In the genomic region with DNA sequence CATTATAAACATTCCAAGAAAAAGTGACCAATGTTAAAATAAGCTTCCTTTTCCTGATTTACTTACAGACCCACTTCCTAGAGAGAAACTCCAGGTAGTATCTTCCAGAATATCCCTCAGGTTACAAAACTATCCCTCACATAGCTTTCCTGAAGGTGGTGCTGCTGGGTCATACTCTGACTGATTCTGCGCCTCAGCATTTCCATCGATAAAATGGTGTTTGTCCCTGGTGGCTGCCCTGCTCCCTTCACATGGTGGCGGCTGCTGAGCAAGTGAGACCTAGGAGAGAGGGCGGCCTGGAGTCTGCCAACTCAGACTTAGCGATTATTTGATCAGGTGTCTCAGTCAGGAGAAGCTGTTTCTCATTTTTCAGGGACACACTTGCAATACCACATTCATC, we compare ENCODE assay signal across 10 mouse cellular contexts.
DNase-seq lines count a peak whose midpoint lies in the region; ATAC-seq lines count a peak whose summit lies in the region.
"Had no signal": no experiment of that assay in that cellular context is flagged by ENCODE, and none has a peak within 500 bp of the region (broad histone marks: within the 10 kb centered on the region; RNA-seq: fewer than 3 reads in every experiment).

No protein-coding gene starts in this region.

- H3K4me3 ChIP-seq in heart, embryonic 12.5 days: no peak overlapping the region
- no peak overlapping the region for H3K4me3 ChIP-seq in midbrain, embryonic 14.5 days (replicated peaks; ENCODE audit: low read depth, low read length)
- H3K4me3 ChIP-seq in midbrain, embryonic 13.5 days (replicated peaks): no peak overlapping the region
- no peak overlapping the region for H3K4me3 ChIP-seq in hindbrain, embryonic 11.5 days (ENCODE audit: low read depth, low read length)
- H3K4me3 ChIP-seq: stomach, embryonic 15.5 days had no signal

- no peaks in the 10 kb centered on the region for H3K4me1 ChIP-seq in heart, embryonic 12.5 days (replicated peaks)
- no peaks in the 10 kb centered on the region for H3K4me1 ChIP-seq in midbrain, embryonic 14.5 days (ENCODE audit: control insufficient read depth, insufficient read depth, low read length)
- no peaks in the 10 kb centered on the region for H3K4me1 ChIP-seq in midbrain, embryonic 13.5 days (replicated peaks)
- H3K4me1 ChIP-seq in hindbrain, embryonic 11.5 days (replicated peaks; ENCODE audit: control insufficient read depth, insufficient read depth, low read length): no peaks in the 10 kb centered on the region
- H3K4me1 ChIP-seq: stomach, embryonic 15.5 days had no signal

- WGBS in heart, embryonic 12.5 days: 45% methylated on average over 5 of the region's 5 CpGs
- 59% methylated on average over 5 of the region's 5 CpGs for WGBS in midbrain, embryonic 14.5 days
- 56% methylated on average over 5 of the region's 5 CpGs for WGBS in midbrain, embryonic 13.5 days
- 56% methylated on average over 5 of the region's 5 CpGs for WGBS in hindbrain, embryonic 11.5 days

- no peaks in the 10 kb centered on the region for H3K36me3 ChIP-seq in heart, embryonic 12.5 days
- H3K36me3 ChIP-seq in midbrain, embryonic 14.5 days (ENCODE audit: control insufficient read depth, insufficient read depth, low read length): no peaks in the 10 kb centered on the region
- no peaks in the 10 kb centered on the region for H3K36me3 ChIP-seq in midbrain, embryonic 13.5 days
- H3K36me3 ChIP-seq in hindbrain, embryonic 11.5 days (ENCODE audit: control insufficient read depth, insufficient read depth, low read length): no peaks in the 10 kb centered on the region
- H3K36me3 ChIP-seq: stomach, embryonic 15.5 days had no signal

- DNase-seq in heart, adult 18-20 months: peak; percentile 12 to 35
- DNase-seq in midbrain, embryonic 14.5 days: peak; percentile 31
- DNase-seq in embryo, embryonic 10.5 days (ENCODE audit: low spot score): peak; percentile 40
- peak; percentile 24 for DNase-seq in lung, postnatal 14 days
- DNase-seq in hindbrain, embryonic 11.5 days (ENCODE audit: low spot score): no peak
- DNase-seq: cerebellum, adult 9-11 months had no signal

- H3K9ac ChIP-seq in heart, embryonic 12.5 days: no peak overlapping the region
- no peak overlapping the region for H3K9ac ChIP-seq in midbrain, embryonic 14.5 days (replicated peaks; ENCODE audit: low read length)
- no peak overlapping the region for H3K9ac ChIP-seq in midbrain, embryonic 13.5 days (replicated peaks)
- H3K9ac ChIP-seq in hindbrain, embryonic 11.5 days (ENCODE audit: low read depth, low read length): no peak overlapping the region
- H3K9ac ChIP-seq: stomach, embryonic 15.5 days had no signal

- ATAC-seq in heart, embryonic 12.5 days (ENCODE audit: insufficient number of reproducible peaks, low FRiP score): no peak
- ATAC-seq in midbrain, embryonic 14.5 days (ENCODE audit: low FRiP score, low TSS enrichment): no peak
- ATAC-seq in midbrain, embryonic 13.5 days: no peak
- no peak for ATAC-seq in activated CD4-positive, CD25-positive, alpha-beta regulatory T cell, adult 4 months
- no peak for ATAC-seq in hindbrain, embryonic 11.5 days (ENCODE audit: low FRiP score)

- H3K27ac ChIP-seq in heart, embryonic 12.5 days (ENCODE audit: poor library complexity, severe bottlenecking): no peak overlapping the region
- H3K27ac ChIP-seq in midbrain, embryonic 14.5 days (replicated peaks; ENCODE audit: low read depth, low read length): no peak overlapping the region
- no peak overlapping the region for H3K27ac ChIP-seq in midbrain, embryonic 13.5 days
- H3K27ac ChIP-seq in hindbrain, embryonic 11.5 days (ENCODE audit: low read depth, low read length): no peak overlapping the region
- H3K27ac ChIP-seq: stomach, embryonic 15.5 days had no signal

- H3K4me2 ChIP-seq in heart, embryonic 12.5 days: no peak overlapping the region
- H3K4me2 ChIP-seq in midbrain, embryonic 14.5 days (ENCODE audit: low read length): no peak overlapping the region
- no peak overlapping the region for H3K4me2 ChIP-seq in midbrain, embryonic 13.5 days (replicated peaks)
- no peak overlapping the region for H3K4me2 ChIP-seq in hindbrain, embryonic 11.5 days (replicated peaks; ENCODE audit: low read depth, low read length)
- H3K4me2 ChIP-seq: stomach, embryonic 15.5 days had no signal

- no peaks in the 10 kb centered on the region for H3K27me3 ChIP-seq in heart, embryonic 12.5 days (replicated peaks)
- H3K27me3 ChIP-seq in midbrain, embryonic 14.5 days (ENCODE audit: control insufficient read depth, insufficient read depth, low read length): no peaks in the 10 kb centered on the region
- H3K27me3 ChIP-seq in midbrain, embryonic 13.5 days: no peaks in the 10 kb centered on the region
- no peaks in the 10 kb centered on the region for H3K27me3 ChIP-seq in hindbrain, embryonic 11.5 days (ENCODE audit: control insufficient read depth, insufficient read depth, low read length)
- H3K27me3 ChIP-seq: stomach, embryonic 15.5 days had no signal

- peaks cover 4% of the 10 kb centered on the region; the same call in 1 of the 2 replicates for H3K9me3 ChIP-seq in heart, embryonic 12.5 days (replicated peaks)
- H3K9me3 ChIP-seq in midbrain, embryonic 14.5 days (ENCODE audit: control insufficient read depth, low read length): no peaks in the 10 kb centered on the region
- H3K9me3 ChIP-seq in midbrain, embryonic 13.5 days: no peaks in the 10 kb centered on the region
- no peaks in the 10 kb centered on the region for H3K9me3 ChIP-seq in hindbrain, embryonic 11.5 days (ENCODE audit: control insufficient read depth, low read length)
- H3K9me3 ChIP-seq: stomach, embryonic 15.5 days had no signal
